Mouse (Mus musculus) lung, postnatal 25 days (tissue): ENCODE measurements around the gene Heatr1.
A peak's percentile ranks its signal among the peaks of the same experiment; 100 is the strongest.
"Not testable (repeated sequence)": the region's sequence is repeated elsewhere in the genome, so short reads cannot be mapped to it uniquely, and the experiment has no call there.

Experiments used
- DNase-seq: peaks from one replicate; pipeline ENCODE4 v3.0.0; 2022; ENCODE audit warnings: low spot score

The Heatr1 gene

DNA sequence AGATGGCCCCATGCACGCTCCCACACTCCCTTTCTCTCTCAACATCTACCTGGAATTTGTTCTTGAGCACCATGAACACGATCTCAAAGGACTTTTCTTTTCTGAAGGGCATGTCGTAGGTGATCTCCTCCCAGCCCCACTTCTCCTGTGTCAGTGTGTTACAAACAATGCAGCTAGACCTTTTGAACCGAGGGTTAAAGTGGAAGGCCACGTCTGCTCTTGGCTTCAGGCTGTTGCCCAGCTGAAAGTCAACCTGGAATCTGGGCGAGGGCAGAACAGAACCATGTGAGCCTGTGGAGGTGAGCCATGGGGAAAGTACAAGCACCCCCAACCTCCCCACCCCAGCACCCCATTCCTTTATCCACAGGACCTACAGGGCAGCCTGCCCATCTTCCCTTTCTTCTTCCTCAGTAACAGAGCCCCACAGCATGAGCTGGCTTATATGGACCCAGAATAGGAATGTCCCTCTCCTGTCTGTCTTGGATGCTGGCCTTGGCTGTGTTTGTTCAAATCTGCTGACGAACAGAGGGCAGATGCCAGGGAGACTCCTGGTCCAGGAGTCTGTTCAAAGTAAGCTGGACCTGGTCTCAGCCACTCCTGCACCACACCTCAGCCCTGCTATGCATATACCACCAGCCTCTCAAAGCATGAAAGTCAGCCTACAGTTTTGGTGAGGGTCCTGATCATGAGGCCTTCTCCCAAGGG lies 60.0 kb downstream of the Heatr1 start:
- no peak for DNase-seq

DNA sequence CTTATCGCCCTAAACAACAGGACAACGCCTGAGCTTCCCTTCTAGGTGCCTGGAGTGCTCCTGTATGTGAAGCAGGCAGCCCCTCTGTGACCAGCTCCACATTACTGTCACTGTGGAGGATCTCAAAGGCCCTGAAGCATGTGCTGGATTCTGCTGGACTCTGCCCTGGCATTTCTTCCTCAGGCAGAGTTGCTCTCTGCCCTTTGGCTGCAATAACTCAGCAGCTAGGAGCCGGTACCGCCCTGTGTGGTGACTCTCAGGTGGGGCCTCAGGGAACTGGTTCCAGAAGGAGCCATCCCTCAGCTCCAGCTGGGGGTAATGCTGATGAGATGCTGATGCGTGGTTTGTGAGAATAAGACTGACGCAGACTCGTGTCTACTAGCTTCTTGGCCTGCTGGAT lies 61.9 kb downstream of the Heatr1 start:
- no peak for DNase-seq

DNA sequence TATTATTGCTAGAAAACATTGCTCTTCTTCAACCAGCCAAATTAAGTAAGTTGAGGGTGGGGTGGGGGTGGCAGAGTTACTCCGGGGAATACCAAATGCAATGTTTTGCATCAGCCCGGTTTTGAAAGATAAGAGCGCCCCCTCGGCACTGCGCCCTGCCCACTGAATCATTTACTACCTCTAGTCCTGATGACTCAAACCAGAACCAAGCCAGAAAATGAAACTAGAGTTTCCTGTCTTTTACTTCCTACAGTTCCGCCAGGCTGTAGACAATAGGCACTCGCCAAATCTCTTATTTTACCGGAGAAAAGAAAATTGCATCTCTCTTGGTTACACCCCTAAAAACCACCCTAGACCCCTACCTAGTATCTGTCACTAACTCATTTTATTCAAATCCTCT lies 65.6 kb downstream of the Heatr1 start:
- DNase-seq: peak; percentile 77

DNA sequence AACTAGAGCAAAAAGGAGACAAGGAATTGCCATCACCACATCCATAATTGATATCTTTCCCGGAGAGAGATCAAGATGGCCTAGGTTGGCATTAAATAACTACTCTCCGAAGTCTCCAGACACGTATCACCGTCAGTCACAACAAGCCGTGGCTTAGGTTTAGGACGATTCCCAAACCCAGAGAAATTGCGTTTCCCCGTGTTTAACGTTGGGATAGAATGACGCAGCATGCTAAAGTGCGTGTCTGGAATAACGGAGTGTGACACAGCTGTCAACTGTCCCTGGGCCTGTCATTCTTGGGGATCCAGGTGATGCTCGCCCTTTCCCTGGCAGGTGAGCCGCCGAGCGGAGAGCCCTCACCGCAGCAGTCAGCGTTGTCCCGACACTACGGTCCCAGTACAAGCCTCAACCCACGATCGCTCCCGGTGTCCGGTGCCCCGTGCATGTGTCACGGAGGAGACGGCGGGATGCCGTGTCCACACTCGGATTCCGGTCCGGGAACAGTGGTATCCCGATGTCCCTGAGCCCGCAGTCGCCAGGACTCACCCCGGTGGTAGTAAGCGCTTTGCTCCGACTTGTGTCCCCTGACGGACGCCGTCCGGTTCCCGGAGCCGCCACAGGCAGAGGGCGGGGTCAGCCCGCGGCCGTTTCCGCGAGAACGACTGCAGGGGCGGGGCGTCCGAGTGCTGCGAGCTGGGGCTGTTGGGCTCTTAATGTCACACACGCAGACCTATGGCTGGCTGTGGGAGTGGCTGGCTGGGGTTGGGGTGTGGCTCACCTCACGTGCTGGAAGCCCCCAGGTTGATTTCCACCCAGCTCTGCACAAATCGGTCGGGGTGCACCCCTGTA lies 66.3 kb downstream of the Heatr1 start:
- peak; percentile 96 for DNase-seq

DNA sequence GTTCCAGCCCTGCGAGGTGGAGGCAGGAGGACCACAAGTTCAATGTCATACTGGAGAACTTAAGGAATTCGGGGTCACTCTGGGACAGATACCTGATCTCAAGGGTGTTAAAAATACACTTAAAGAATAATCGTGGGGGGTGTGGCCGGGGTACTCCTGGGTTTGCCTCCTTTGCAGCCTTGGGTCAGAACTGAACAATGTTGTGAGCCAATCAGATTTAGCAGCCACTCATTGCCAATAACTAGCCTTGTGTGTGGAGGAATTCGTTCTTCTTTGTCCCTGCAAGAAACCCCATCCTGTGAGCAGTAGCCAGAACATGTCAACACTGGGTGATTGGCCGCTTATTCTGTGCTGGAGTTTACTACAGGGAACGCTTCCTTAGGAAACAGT lies 66.9 kb downstream of the Heatr1 start:
- DNase-seq: no peak

DNA sequence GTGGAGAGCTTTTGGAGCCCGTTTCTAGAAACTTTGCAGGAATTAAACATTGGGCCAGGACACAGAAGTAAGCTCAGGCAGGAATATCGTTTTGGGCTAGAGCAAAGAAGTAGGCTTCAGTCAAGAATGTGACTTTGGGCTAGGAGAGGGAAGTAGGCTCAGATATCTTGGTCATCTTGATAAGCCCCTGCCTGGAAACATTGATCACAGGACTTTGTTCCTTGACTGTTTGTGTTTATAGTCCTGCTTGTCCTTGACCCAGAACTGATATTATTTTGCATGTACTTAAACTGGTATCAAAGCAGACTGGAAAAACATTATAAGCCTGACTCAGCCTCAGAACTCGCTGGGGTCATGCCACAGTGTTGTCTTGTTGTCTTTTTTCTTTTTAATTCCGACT lies 67.8 kb downstream of the Heatr1 start:
- DNase-seq: no peak

DNA sequence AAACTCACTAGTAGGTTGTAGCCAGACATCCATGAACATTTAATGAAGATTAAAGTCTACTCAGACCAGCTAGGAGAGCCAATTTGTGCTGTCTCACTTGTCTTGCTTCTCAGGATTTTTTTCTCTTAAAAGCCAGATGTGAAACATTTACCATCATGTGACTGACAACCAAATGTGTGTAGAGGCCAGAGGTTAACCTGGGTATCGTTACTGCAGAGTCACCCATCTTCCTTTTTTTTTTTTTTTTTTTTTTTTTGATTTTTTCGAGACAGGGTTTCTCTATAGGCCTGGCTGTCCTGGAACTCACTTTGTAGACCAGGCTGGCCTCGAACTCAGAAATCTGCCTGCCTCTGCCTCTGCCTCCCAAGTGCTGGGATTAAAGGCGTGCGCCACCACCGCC lies 69.3 kb downstream of the Heatr1 start:
- DNase-seq: not testable (repeated sequence)

DNA sequence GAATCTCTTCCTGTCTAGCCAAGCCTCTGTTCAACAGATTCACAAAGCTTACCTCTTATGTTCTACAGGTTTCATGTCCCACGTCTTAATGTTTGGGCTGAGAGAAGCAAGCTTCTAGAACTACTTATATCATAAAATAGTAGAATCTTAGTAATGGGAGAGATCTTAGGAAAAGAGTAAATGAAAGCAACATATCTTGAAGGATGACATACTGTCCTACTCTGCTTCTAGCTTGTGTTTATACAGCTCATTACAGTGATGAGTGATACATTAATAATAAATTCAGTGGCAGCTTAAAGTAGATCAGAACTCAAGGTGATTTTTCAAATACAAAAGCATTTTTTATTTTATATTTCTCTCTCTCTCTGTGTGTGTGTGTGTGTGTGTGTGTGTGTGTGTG lies 70.0 kb downstream of the Heatr1 start, which contains the start of gene Lgals8:
TSS of gene Lgals8 (minus strand) at position 101 of the 400 bp plus-strand sequence.
- no peak for DNase-seq

DNA sequence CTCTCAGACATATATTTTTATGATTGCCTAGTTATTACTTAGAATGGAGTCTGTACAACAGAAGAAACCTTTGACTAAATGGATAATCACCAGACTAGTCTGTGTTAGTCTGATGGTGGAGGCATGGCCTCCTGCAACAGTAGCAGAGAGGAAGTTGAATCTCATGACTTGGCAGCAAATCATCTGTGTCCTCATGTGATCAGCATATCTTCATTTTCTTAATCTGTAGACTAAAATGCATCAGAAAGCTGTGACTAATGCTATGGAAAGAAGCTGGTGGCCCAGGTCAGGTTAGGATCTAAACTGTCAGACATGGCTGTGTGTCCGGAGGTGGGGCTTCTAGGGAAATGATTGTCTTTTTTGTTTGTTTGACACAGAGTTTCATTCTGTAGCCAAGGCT lies 73.7 kb downstream of the Heatr1 start:
- peak; percentile 8 for DNase-seq

DNA sequence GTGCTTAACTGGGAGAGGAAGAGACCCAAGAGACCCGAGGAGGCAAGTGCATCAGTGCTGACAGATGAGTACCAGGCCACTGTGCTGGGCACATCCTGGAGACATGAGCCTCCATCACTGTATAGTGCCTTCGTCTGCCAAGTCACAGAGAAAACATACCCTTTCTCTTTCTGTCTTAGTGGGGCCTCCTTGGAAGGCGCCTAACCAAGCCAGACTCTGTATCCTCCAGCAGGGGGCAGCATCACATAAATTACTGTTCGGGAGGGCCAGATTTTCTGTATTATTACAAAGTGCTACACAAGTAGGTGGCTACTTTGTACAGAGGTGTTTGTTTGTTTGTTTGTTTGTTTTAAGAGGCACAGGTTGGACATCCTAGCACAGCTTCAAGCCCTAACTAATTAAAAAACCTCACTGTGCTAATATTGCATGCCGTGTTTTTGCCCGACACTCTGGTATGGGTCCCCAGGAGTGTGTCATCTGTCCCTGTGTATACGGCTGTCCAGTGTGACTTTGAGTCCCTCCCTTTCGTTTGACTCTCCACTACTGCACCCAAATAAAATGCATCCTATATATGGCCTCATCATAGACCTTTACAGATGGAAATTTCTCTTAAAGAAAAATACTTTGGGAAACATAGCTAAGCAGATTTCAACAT lies 79.0 kb downstream of the Heatr1 start:
- peak; percentile 73 for DNase-seq

DNA sequence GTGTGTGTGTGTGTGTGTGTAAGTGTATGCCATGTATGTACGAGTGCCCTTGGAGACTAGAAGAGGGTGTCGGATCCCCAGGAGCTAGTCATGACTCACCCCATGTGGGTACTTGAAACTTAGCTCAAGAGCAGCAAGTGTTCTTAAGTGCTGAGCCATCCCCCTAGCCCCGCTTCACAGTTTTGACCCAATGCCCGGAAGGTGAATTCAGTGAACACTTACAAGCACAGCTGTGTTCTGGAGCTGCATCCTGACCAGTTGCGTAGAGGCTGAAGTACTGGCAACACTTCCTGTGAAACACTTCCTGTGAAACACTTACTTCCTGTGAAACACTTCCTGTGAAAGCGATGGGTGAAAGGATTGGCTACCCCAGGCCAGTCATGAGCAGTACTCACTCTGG lies 80.4 kb downstream of the Heatr1 start:
- peak; percentile 63 for DNase-seq

DNA sequence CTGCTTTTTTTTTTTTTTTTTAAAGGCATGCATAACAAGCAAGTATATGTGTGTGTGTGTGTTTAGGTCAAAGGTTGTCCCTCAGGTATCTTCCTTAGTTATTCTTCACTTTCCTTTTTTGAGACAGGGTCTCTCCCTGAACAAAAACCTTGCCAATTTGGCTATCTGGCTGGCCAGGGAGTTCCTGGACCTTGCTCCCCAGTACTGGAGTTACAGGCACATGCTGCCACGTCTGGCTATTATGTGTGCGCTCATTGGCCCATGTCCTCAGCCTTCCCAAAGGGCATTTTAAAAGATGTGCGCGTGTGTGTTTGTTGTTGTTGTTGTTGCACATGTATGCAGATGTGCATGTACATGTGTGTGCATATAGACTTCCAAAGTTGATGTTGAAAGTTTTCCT lies 82.1 kb downstream of the Heatr1 start:
- DNase-seq: no peak

DNA sequence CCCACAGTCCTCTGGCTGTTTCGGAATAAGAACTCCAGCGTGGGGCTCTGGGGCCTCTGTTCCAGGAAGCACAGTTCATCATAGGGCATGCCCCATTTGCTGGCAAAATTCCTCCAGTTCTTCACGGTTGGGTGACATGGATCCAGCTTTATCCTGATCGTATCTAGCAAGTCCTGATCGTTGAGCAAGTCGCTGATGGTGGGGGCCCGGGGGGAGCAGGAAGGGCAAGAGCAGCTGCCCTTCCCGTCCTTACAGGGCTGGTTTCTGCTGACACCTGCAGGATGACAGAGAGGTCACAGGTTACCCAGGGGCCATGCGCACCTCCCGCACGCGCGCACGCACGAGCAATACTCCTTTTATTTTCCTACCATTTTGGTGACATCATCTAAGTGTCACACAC lies 83.5 kb downstream of the Heatr1 start:
- DNase-seq: no peak

DNA sequence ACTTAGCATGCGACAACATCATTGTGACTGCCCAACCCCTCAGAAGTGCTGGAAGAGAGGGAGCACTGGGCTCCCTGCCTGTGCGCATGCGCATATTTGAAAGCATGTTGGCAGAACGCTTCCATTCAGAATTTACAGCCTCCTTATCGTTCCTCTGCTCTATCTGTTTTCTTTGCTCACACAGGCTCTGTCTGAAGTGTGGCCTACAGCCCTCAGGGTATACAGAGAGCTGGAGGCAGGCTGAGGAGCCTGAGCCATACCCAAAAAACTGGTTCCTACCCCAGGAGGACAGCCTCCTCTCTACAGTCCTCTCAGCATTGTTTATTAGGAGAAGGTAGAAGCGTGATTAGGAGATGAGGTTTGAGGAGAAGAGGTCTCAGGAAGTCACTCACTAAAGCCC lies 85.0 kb downstream of the Heatr1 start:
- no peak for DNase-seq

DNA sequence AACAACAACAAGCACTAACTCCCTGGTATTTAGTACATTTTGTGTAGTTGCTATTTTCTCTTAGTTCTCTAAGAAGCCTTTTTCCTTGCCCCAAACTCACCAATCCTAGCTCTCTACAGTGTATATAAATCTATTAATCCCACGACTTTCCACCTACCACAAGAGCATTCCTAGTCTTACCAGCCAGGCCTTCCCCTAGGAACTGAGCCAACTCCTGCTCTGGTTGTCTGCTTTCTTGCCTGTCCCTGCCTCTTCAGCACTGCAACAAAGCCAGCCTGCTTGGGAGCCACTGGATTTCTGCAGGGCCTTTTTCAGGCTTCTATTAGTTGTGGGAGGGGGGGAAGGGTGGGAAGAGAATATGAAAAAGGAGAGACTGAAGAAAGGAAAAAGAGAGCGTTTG lies 90.4 kb downstream of the Heatr1 start:
- DNase-seq: no peak

DNA sequence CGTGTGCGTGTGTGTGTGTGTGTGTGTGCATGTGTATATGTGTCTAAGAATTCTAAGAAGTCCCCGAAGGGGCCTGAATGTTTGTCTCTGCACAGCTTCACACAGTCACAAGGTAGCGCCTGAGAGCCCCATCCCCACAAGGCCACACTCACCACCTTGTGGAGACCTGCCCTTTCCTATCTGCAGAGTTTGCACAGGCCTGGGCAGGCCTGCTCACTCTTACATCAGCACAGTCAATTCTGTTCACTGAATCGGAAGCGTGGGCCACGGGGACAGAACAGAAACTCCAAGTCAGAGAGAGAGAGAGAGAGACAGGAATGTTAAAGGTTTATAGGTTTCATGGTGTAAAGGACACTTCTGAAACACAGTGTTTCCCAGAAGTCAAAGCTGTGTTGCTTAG lies 90.8 kb downstream of the Heatr1 start:
- DNase-seq: no peak
